Mouse (Mus musculus) neural tube, embryonic 12.5 days (tissue): ENCODE results near the gene Thap4. TPM values are rescaled to one million over a fixed set of nuclear protein-coding genes. Genes with fewer than 3 reads are reported as not detected.

Experiments
- ATAC-seq: fragments of 200-750 bp; cut with Nextera tagmentation; 2 replicates; pipeline ENCODE4 v1.8.0; 2017; ENCODE audit warnings: low read depth, mild to moderate bottlenecking, moderate TSS enrichment, moderate library complexity; ENCODE audit not compliant: low FRiP score
- H3K27ac ChIP-seq: fragments of 300-500 bp; sonication (generic); 2 replicates; pipeline ENCODE4 v1.5.1; 2016
- H3K27me3 ChIP-seq: fragments of 300-500 bp; sonication (generic); replicated peaks from 2 replicates; pipeline ENCODE4 v1.6.1; 2016; ENCODE audit warnings: mild to moderate bottlenecking
- H3K36me3 ChIP-seq: fragments of 300-500 bp; sonication (generic); 2 replicates; pipeline ENCODE4 v1.6.1; 2016; ENCODE audit warnings: mild to moderate bottlenecking
- H3K4me1 ChIP-seq: fragments of 300-500 bp; sonication (generic); 2 replicates; pipeline ENCODE4 v1.6.1; 2016
- H3K4me2 ChIP-seq: fragments of 300-500 bp; sonication (generic); replicated peaks from 2 replicates; pipeline ENCODE4 v1.6.1; 2016; ENCODE audit warnings: mild to moderate bottlenecking
- H3K4me3 ChIP-seq: fragments of 300-500 bp; sonication (generic); 2 replicates; pipeline ENCODE4 v1.5.1; 2016
- H3K9ac ChIP-seq: fragments of 300-500 bp; sonication (generic); 2 replicates; pipeline ENCODE4 v1.6.1; 2016; ENCODE audit warnings: mild to moderate bottlenecking
- H3K9me3 ChIP-seq: fragments of 300-500 bp; sonication (generic); 2 replicates; pipeline ENCODE4 v1.6.1; 2016; ENCODE audit warnings: mild to moderate bottlenecking
- WGBS: fragments of 180-500 bp; shearing (Covaris S2); methylation state at CpG from one replicate; pipeline ENCODE4 v1.1.7; 2016; 5-methylcytosine and 5-hydroxymethylcytosine counted together
- polyA plus RNA-seq: library from polyadenylated mRNA; unstranded; fragments of >200 nt; fragmentation: Nextera tagmentation; extraction: Ambion mirVana; gene quantifications from 2 replicates; pipeline ENCODE4 v1.2.1, GENCODE M21; 2016

Thap4 gene
- polyA plus RNA-seq, 1 experiment from 2014 or later, result 36.7 TPM

GRCm38 (mm10) chr1:93740671-93741070 lies 14.0 kb downstream of the Thap4 start:
- no peaks in the 10 kb centered on the region for H3K4me1 ChIP-seq
- no peak overlapping the region for H3K27ac ChIP-seq
- 89% methylated on average over 2 of the region's 2 CpGs for WGBS
- H3K36me3 ChIP-seq, result no peaks in the 10 kb centered on the region; the same call in 1 of the 2 replicates
- H3K4me2 ChIP-seq, result no peak overlapping the region
- no peak for ATAC-seq
- no peak overlapping the region for H3K4me3 ChIP-seq
- H3K27me3 ChIP-seq, result no peaks in the 10 kb centered on the region
- H3K9me3 ChIP-seq, result no peaks in the 10 kb centered on the region
- no peak overlapping the region for H3K9ac ChIP-seq

GRCm38 (mm10) chr1:93737711-93738110 lies 17.0 kb downstream of the Thap4 start:
- ATAC-seq, result no peak
- H3K27me3 ChIP-seq, result no peaks in the 10 kb centered on the region
- no peak overlapping the region for H3K4me3 ChIP-seq
- H3K4me2 ChIP-seq, result no peak overlapping the region
- no peak overlapping the region for H3K27ac ChIP-seq
- no peaks in the 10 kb centered on the region for H3K9me3 ChIP-seq
- H3K36me3 ChIP-seq, result no peaks in the 10 kb centered on the region
- WGBS, result 97% methylated on average over 5 of the region's 5 CpGs
- H3K9ac ChIP-seq, result no peak overlapping the region
- no peaks in the 10 kb centered on the region for H3K4me1 ChIP-seq

- Histone ChIP-seq H3K4me1 (peaks cover 7% of the 10 kb centered on the region; the same call in 1 of the 2 replicates), H3K9ac (no peak overlapping the region), H3K27ac (no peak overlapping the region), H3K27me3 (no peaks in the 10 kb centered on the region), H3K9me3 (no peaks in the 10 kb centered on the region), H3K4me2 (no peak overlapping the region), H3K36me3 (no peaks in the 10 kb centered on the region), H3K4me3 (no peak overlapping the region)
- no peak for ATAC-seq
- WGBS, result 96% methylated on average over 3 of the region's 3 CpGs
Measured at GRCm38 (mm10) chr1:93735859-93736258, 18.8 kb downstream of the Thap4 start.

GRCm38 (mm10) chr1:93731880-93732281 lies 22.8 kb downstream of the Thap4 start:
- peak; percentile 33; the same call in 1 of the 2 replicates for ATAC-seq
- 23% methylated on average over 3 of the region's 3 CpGs for WGBS
- H3K9me3 ChIP-seq, result no peaks in the 10 kb centered on the region
- H3K4me2 ChIP-seq, result no peak overlapping the region
- peaks cover 7% of the 10 kb centered on the region; the same call in 1 of the 2 replicates for H3K4me1 ChIP-seq
- H3K27me3 ChIP-seq, result no peaks in the 10 kb centered on the region
- H3K27ac ChIP-seq, result no peak overlapping the region
- no peak overlapping the region for H3K4me3 ChIP-seq
- no peak overlapping the region for H3K9ac ChIP-seq
- H3K36me3 ChIP-seq, result no peaks in the 10 kb centered on the region

- no peaks in the 10 kb centered on the region for H3K36me3 ChIP-seq
- no peak for ATAC-seq
- no peaks in the 10 kb centered on the region for H3K9me3 ChIP-seq
- 90% methylated on average over 5 of the region's 5 CpGs for WGBS
- no peak overlapping the region for H3K27ac ChIP-seq
- H3K27me3 ChIP-seq, result no peaks in the 10 kb centered on the region
- H3K4me2 ChIP-seq, result no peak overlapping the region
- H3K4me1 ChIP-seq, result peaks cover 7% of the 10 kb centered on the region; the same call in 1 of the 2 replicates
- H3K9ac ChIP-seq, result no peak overlapping the region
- H3K4me3 ChIP-seq, result no peak overlapping the region
Measured at GRCm38 (mm10) chr1:93731103-93731502, 23.6 kb downstream of the Thap4 start.

- no peak for ATAC-seq
- 70% methylated on average over 3 of the region's 3 CpGs for WGBS
- no peak overlapping the region for H3K4me3 ChIP-seq
Measured at GRCm38 (mm10) chr1:93726974-93727373, 27.7 kb downstream of the Thap4 start.

GRCm38 (mm10) chr1:93726116-93726515 lies 28.5 kb downstream of the Thap4 start:
- ATAC-seq, result no peak
- 94% methylated on average over 3 of the region's 3 CpGs for WGBS

More at GRCm38 (mm10) chr1:93726974-93727373, 27.7 kb downstream of the Thap4 start:
- no peaks in the 10 kb centered on the region for H3K27me3 ChIP-seq
- H3K4me1 ChIP-seq, result 0 out of 2 replicates have a peak, but pooled peaks cover 1% of the 10 kb centered on the region
- no peak overlapping the region for H3K27ac ChIP-seq
- H3K9me3 ChIP-seq, result no peaks in the 10 kb centered on the region
- no peak overlapping the region for H3K4me2 ChIP-seq
- peaks cover 7% of the 10 kb centered on the region; the same call in 1 of the 2 replicates for H3K36me3 ChIP-seq
- no peak overlapping the region for H3K9ac ChIP-seq

GRCm38 (mm10) chr1:93725665-93726064 lies 29.0 kb downstream of the Thap4 start:
- Histone ChIP-seq H3K36me3 (peaks cover 7% of the 10 kb centered on the region; the same call in 1 of the 2 replicates), H3K9me3 (no peaks in the 10 kb centered on the region), H3K4me2 (no peak overlapping the region), H3K4me3 (no peak overlapping the region), H3K27ac (no peak overlapping the region), H3K9ac (no peak overlapping the region), H3K27me3 (no peaks in the 10 kb centered on the region), H3K4me1 (no peaks in the 10 kb centered on the region)
- no peak for ATAC-seq
- 88% methylated on average over 5 of the region's 5 CpGs for WGBS

More at GRCm38 (mm10) chr1:93726116-93726515, 28.5 kb downstream of the Thap4 start:
- no peaks in the 10 kb centered on the region for H3K9me3 ChIP-seq
- no peaks in the 10 kb centered on the region for H3K27me3 ChIP-seq
- no peak overlapping the region for H3K4me2 ChIP-seq
- no peaks in the 10 kb centered on the region for H3K4me1 ChIP-seq
- no peak overlapping the region for H3K4me3 ChIP-seq
- no peak overlapping the region for H3K9ac ChIP-seq
- H3K27ac ChIP-seq, result no peak overlapping the region
- H3K36me3 ChIP-seq, result peaks cover 7% of the 10 kb centered on the region; the same call in 1 of the 2 replicates

- H3K9ac ChIP-seq, result no peak overlapping the region
- no peaks in the 10 kb centered on the region for H3K27me3 ChIP-seq
- WGBS, result 93% methylated on average over 3 of the region's 3 CpGs
- no peak for ATAC-seq
- H3K4me2 ChIP-seq, result no peak overlapping the region
- H3K9me3 ChIP-seq, result no peaks in the 10 kb centered on the region
- H3K27ac ChIP-seq, result no peak overlapping the region
- no peak overlapping the region for H3K4me3 ChIP-seq
- no peaks in the 10 kb centered on the region for H3K4me1 ChIP-seq
- H3K36me3 ChIP-seq, result peaks cover 7% of the 10 kb centered on the region; the same call in 1 of the 2 replicates
Measured at GRCm38 (mm10) chr1:93724623-93725022, 30.0 kb downstream of the Thap4 start.

- 67% methylated on average over 7 of the region's 7 CpGs for WGBS
- ATAC-seq, result no peak
- no peaks in the 10 kb centered on the region for H3K9me3 ChIP-seq
- H3K4me2 ChIP-seq, result no peak overlapping the region
- H3K27ac ChIP-seq, result no peak overlapping the region
- no peak overlapping the region for H3K4me3 ChIP-seq
- H3K27me3 ChIP-seq, result no peaks in the 10 kb centered on the region
- no peak overlapping the region for H3K9ac ChIP-seq
- H3K36me3 ChIP-seq, result peaks cover 8% of the 10 kb centered on the region; the same call in 1 of the 2 replicates
- H3K4me1 ChIP-seq, result no peaks in the 10 kb centered on the region
Measured at GRCm38 (mm10) chr1:93721557-93721956, 33.1 kb downstream of the Thap4 start.

GRCm38 (mm10) chr1:93716166-93716565 lies 38.5 kb downstream of the Thap4 start:
- Histone ChIP-seq H3K4me1 (no peaks in the 10 kb centered on the region), H3K9ac (no peak overlapping the region), H3K36me3 (peaks cover 24% of the 10 kb centered on the region), H3K27ac (no peak overlapping the region), H3K4me2 (no peak overlapping the region), H3K4me3 (no peak overlapping the region), H3K27me3 (no peaks in the 10 kb centered on the region), H3K9me3 (no peaks in the 10 kb centered on the region)
- no peak for ATAC-seq
- 85% methylated on average over 2 of the region's 2 CpGs for WGBS

GRCm38 (mm10) chr1:93705389-93705788 lies 49.3 kb downstream of the Thap4 start:
- Histone ChIP-seq H3K27ac (no peak overlapping the region), H3K9me3 (no peaks in the 10 kb centered on the region), H3K27me3 (no peaks in the 10 kb centered on the region), H3K4me2 (no peak overlapping the region), H3K4me1 (no peaks in the 10 kb centered on the region), H3K4me3 (no peak overlapping the region), H3K36me3 (peaks cover 18% of the 10 kb centered on the region), H3K9ac (no peak overlapping the region)
- WGBS, result 68% methylated on average over 3 of the region's 3 CpGs
- ATAC-seq, result no peak

- Histone ChIP-seq H3K36me3 (peaks cover 18% of the 10 kb centered on the region), H3K4me3 (no peak overlapping the region), H3K9ac (no peak overlapping the region), H3K9me3 (no peaks in the 10 kb centered on the region), H3K4me1 (no peaks in the 10 kb centered on the region), H3K27ac (no peak overlapping the region), H3K4me2 (no peak overlapping the region), H3K27me3 (no peaks in the 10 kb centered on the region)
- no peak for ATAC-seq
- WGBS, result 91% methylated on average over 9 of the region's 9 CpGs
Measured at GRCm38 (mm10) chr1:93704341-93704740, 50.3 kb downstream of the Thap4 start.
